Mouse (Mus musculus): ENCODE data around the gene Ptrh1. TPM values are rescaled to one million over a fixed set of nuclear protein-coding genes. Genes with fewer than 3 reads are reported as not detected.

The Ptrh1 gene
- 5.2 and 6.7 TPM in 2 replicates for polyA plus RNA-seq (2015; fragmentation: Nextera tagmentation; extraction: Ambion mirVana)

DNA sequence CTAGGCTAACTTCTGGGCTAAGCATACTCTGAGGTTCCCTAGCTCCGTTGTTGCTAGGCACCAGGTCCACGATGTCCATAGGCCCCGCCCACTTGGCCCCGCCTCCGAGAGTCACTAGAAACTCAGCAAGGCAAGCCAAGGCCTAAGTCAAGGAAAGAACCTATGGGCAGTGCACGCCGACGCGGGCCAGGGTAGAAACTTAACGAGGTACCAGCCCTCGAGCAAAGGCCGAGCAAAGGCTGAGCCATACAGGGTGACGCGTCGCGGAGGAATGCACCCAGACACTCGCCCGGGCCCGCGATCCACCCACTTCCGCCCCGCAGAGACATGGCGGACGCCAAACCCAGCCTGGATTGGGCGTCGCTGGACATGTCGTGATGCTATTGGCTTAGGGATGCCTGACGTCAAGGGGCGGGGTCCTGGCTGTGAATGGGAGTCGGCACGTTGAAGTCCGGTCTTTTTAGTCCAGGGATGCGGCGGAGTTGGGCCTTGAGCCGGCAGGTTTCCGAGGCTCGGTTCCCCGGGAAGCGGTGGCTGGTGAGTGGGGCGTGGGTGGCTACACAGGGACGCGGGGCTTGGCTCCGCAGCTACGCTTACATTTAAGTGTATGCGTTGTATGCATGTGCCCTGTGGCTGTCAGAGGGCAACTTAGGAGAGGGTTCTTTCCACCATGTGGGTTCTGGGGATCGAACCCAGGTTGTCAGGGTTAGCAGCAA lies at the start of gene Ptrh1, which contains the start of gene Ttc16:
Gene Ptrh1 (plus strand): TSS at position 428 of the 716 bp plus-strand sequence.
Gene Ttc16 (minus strand): TSS at position 275 of the 716 bp plus-strand sequence.
- Histone ChIP-seq H3K4me3 (peak within 1 kb of the TSS; percentile 56), H3K36me3 (no peaks in the 10 kb centered on the region), H3K4me2 (replicated peaks) (peak within 1 kb of the TSS; percentile 80), H3K27me3 (peaks cover 7% of the 10 kb centered on the region), H3K4me1 (peaks cover 12% of the 10 kb centered on the region), H3K9ac (peak within 1 kb of the TSS; percentile 62), H3K9me3 (no peaks in the 10 kb centered on the region), H3K27ac (0 out of 2 replicates have a peak within 1 kb of the TSS, but pooled peaks have one; percentile 2)
- peak; percentile 98 for ATAC-seq (ENCODE audit: low FRiP score, low read depth)
- under 1% methylated on average over 46 of the region's 46 CpGs for WGBS

DNA sequence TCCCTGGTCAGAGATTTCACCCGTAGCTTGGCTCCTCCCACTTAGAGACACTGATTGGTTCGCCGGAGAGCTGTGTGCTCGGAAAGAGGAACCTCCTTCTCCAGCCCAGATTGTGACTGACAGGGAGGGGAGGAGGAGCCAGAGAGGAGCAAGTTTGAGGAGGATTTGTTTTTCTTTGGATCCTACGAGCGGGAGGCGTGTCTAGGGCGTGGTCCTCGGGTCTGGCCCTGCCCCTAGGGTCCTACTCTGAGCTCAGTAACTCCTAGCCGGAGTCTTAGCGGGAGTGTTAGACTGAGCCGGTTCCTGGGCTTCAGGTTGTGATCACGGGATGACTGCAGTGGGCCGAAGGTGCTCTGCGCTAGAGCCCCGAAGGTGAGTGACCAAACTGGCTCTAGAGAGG lies 48.2 kb upstream of the Ptrh1 start:
- peak; percentile 96 for ATAC-seq (ENCODE audit: low FRiP score, low read depth)
- Histone ChIP-seq H3K27me3 (no peaks in the 10 kb centered on the region), H3K4me2 (replicated peaks) (peak overlapping the region; percentile 60), H3K4me3 (peak overlapping the region; percentile 37), H3K27ac (peak overlapping the region; percentile 29; the same call in 1 of the 2 replicates), H3K36me3 (no peaks in the 10 kb centered on the region), H3K9ac (peak overlapping the region; percentile 37), H3K4me1 (peaks cover 44% of the 10 kb centered on the region), H3K9me3 (no peaks in the 10 kb centered on the region)
- WGBS, result under 1% methylated on average over 16 of the region's 16 CpGs

DNA sequence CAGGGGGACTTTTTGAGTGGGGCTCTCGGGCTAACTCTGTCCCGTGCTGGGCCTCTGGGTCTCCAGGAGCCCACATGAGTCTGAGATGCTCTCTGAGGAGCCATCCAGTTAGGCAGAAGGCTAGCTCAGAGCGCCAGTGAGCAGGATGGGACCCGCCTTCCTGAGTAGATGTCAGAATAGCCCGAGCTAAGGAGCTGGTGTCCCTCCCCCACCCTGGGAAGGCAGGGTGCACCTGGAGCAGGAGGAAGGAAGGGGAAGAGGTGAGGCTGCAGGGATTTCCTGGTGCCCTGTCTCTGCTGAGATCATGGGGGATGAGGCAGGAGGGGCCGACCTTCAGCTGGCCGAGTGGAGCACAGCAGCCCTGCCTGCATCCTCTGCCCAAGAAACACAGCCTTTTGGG lies 47.1 kb upstream of the Ptrh1 start:
- whole genome bisulfite sequencing, result 45% methylated on average over 7 of the region's 7 CpGs
- H3K9me3 ChIP-seq, result no peaks in the 10 kb centered on the region
- peak overlapping the region; percentile 44; the same call in 1 of the 2 replicates for H3K27ac ChIP-seq
- H3K4me1 ChIP-seq, result peaks cover 47% of the 10 kb centered on the region
- H3K4me2 ChIP-seq (replicated peaks), result peak overlapping the region; percentile 60
- no peaks in the 10 kb centered on the region for H3K36me3 ChIP-seq
- ATAC-seq (ENCODE audit: low FRiP score, low read depth), result no peak
- peak overlapping the region; percentile 37 for H3K4me3 ChIP-seq
- no peaks in the 10 kb centered on the region for H3K27me3 ChIP-seq
- H3K9ac ChIP-seq, result peak overlapping the region; percentile 37; the same call in 1 of the 2 replicates

DNA sequence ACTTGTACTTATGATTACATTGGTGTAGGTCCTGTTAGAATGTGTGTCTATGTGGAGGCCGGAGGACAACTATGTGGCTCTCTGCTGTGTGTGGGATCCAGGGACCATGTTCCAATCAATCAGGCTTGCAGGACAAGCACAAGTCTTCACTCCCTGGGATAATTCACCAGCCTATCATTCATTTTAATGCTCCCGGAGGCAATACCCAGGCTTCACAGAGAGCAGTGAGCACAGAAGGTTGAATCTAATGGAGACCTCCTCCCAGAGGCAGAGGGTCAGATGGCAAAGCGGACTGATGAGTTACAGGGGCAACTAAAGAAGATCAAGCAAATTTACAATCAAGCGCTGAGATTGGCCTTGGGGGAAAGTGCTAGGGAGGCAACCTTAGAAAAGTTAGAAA lies 46.0 kb upstream of the Ptrh1 start:
- Histone ChIP-seq H3K4me2 (replicated peaks) (peak overlapping the region; percentile 53), H3K9me3 (no peaks in the 10 kb centered on the region), H3K36me3 (no peaks in the 10 kb centered on the region), H3K27ac (no peak overlapping the region), H3K27me3 (no peaks in the 10 kb centered on the region), H3K9ac (0 out of 2 replicates have a peak overlapping the region, but pooled peaks have one; percentile 8), H3K4me3 (peak overlapping the region; percentile 11; the same call in 1 of the 2 replicates), H3K4me1 (peaks cover 57% of the 10 kb centered on the region)
- WGBS, result 43% methylated on average over 4 of the region's 4 CpGs
- ATAC-seq (ENCODE audit: low FRiP score, low read depth), result no peak

- peak overlapping the region; percentile 81 for H3K27ac ChIP-seq
- peaks cover 60% of the 10 kb centered on the region for H3K4me1 ChIP-seq
- H3K4me2 ChIP-seq (replicated peaks), result peak overlapping the region; percentile 53
- WGBS, result 6% methylated on average over 11 of the region's 11 CpGs
- H3K9ac ChIP-seq, result peak overlapping the region; percentile 43; the same call in 1 of the 2 replicates
- peak overlapping the region; percentile 8; the same call in 1 of the 2 replicates for H3K4me3 ChIP-seq
- H3K27me3 ChIP-seq, result no peaks in the 10 kb centered on the region
- H3K36me3 ChIP-seq, result no peaks in the 10 kb centered on the region
- ATAC-seq (ENCODE audit: low FRiP score, low read depth), result peak; percentile 25; the same call in 1 of the 2 replicates
- no peaks in the 10 kb centered on the region for H3K9me3 ChIP-seq
Measured at GRCm38 (mm10) chr2:32730854-32731253, 44.7 kb upstream of the Ptrh1 start.

DNA sequence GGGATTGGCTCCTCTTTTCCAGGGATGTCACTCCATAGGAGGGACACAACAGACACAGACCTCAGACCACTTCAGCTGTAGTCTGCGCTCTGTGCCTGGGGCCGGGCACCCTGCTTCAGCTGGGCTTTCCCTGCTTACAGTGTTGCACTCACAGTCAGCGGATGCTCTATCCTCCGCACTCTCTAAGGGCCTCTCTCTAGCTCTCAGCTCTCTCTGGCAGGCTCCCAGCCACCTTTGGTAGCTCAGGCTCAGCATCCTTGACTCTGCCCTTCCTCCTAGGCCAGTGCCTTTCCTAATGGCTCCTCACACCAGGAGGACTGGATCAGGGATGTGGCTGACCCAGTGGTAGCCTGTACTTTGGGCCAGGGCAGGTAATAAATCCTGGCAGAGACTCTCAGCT lies 43.7 kb upstream of the Ptrh1 start:
- Histone ChIP-seq H3K27ac (peak overlapping the region; percentile 63; the same call in 1 of the 2 replicates), H3K27me3 (no peaks in the 10 kb centered on the region), H3K4me1 (peaks cover 60% of the 10 kb centered on the region), H3K36me3 (no peaks in the 10 kb centered on the region), H3K9me3 (no peaks in the 10 kb centered on the region), H3K9ac (peak overlapping the region; percentile 25; the same call in 1 of the 2 replicates), H3K4me3 (no peak overlapping the region), H3K4me2 (replicated peaks) (no peak overlapping the region)
- 67% methylated on average over 4 of the region's 4 CpGs for WGBS
- ATAC-seq (ENCODE audit: low FRiP score, low read depth), result no peak

- no peak for ATAC-seq (ENCODE audit: low FRiP score, low read depth)
- Histone ChIP-seq H3K27ac (no peak overlapping the region), H3K4me1 (peaks cover 57% of the 10 kb centered on the region), H3K27me3 (no peaks in the 10 kb centered on the region), H3K9me3 (no peaks in the 10 kb centered on the region), H3K4me3 (no peak overlapping the region), H3K4me2 (replicated peaks) (no peak overlapping the region), H3K36me3 (no peaks in the 10 kb centered on the region), H3K9ac (no peak overlapping the region)
- WGBS, result 76% methylated on average over 6 of the region's 6 CpGs
Measured at GRCm38 (mm10) chr2:32732695-32733094, 42.9 kb upstream of the Ptrh1 start.

- Histone ChIP-seq H3K27ac (peak overlapping the region; percentile 35; the same call in 1 of the 2 replicates), H3K4me2 (replicated peaks) (no peak overlapping the region), H3K36me3 (no peaks in the 10 kb centered on the region), H3K9me3 (no peaks in the 10 kb centered on the region), H3K27me3 (peaks cover 3% of the 10 kb centered on the region), H3K4me3 (no peak overlapping the region), H3K9ac (no peak overlapping the region), H3K4me1 (peaks cover 46% of the 10 kb centered on the region)
- WGBS, result 37% methylated on average over 4 of the region's 4 CpGs
- ATAC-seq (ENCODE audit: low FRiP score, low read depth), result no peak
Measured at GRCm38 (mm10) chr2:32734480-32734879, 41.1 kb upstream of the Ptrh1 start.

GRCm38 (mm10) chr2:32734933-32735332 lies 40.7 kb upstream of the Ptrh1 start:
- H3K4me2 ChIP-seq (replicated peaks), result no peak overlapping the region
- peaks cover 7% of the 10 kb centered on the region for H3K27me3 ChIP-seq
- 48% methylated on average over 4 of the region's 4 CpGs for WGBS
- peak overlapping the region; percentile 35; the same call in 1 of the 2 replicates for H3K27ac ChIP-seq
- H3K9ac ChIP-seq, result no peak overlapping the region
- no peak overlapping the region for H3K4me3 ChIP-seq
- ATAC-seq (ENCODE audit: low FRiP score, low read depth), result no peak
- no peaks in the 10 kb centered on the region for H3K9me3 ChIP-seq
- H3K4me1 ChIP-seq, result peaks cover 42% of the 10 kb centered on the region
- H3K36me3 ChIP-seq, result no peaks in the 10 kb centered on the region

- Histone ChIP-seq H3K27ac (no peak overlapping the region), H3K9ac (no peak overlapping the region), H3K4me1 (peaks cover 36% of the 10 kb centered on the region), H3K4me2 (replicated peaks) (no peak overlapping the region), H3K36me3 (no peaks in the 10 kb centered on the region), H3K9me3 (no peaks in the 10 kb centered on the region), H3K27me3 (peaks cover 22% of the 10 kb centered on the region), H3K4me3 (no peak overlapping the region)
- WGBS, result 41% methylated on average over 3 of the region's 3 CpGs
- no peak for ATAC-seq (ENCODE audit: low FRiP score, low read depth)
Measured at GRCm38 (mm10) chr2:32736306-32736829, 39.2 kb upstream of the Ptrh1 start.

GRCm38 (mm10) chr2:32737008-32737407 lies 38.6 kb upstream of the Ptrh1 start:
- H3K27ac ChIP-seq, result no peak overlapping the region
- no peak for ATAC-seq (ENCODE audit: low FRiP score, low read depth)
- H3K4me1 ChIP-seq, result peaks cover 36% of the 10 kb centered on the region
- peaks cover 28% of the 10 kb centered on the region for H3K27me3 ChIP-seq
- 62% methylated on average over 6 of the region's 6 CpGs for WGBS
- no peak overlapping the region for H3K4me3 ChIP-seq
- H3K9ac ChIP-seq, result 0 out of 2 replicates have a peak overlapping the region, but pooled peaks have one; percentile 43
- no peak overlapping the region for H3K4me2 ChIP-seq (replicated peaks)
- no peaks in the 10 kb centered on the region for H3K36me3 ChIP-seq
- H3K9me3 ChIP-seq, result no peaks in the 10 kb centered on the region

DNA sequence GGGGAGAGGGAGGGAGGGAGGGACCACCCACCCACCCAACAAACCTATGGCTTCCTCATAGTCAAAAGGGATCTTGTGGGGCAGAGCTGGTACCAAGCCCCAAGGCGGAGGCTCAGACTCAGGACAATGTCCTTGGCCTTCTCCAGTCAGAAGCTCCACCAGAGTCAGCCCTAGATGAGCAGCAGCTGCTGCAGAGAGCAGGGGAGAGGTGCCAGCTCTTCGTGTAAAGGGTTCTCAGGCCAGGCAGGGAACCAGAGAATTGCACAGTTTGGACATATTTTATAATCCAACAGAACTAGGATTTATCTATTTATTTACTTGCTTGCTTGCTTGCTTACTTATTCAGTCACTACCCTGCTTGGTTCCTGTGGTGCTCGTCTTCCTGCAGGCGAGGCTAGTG lies 36.3 kb upstream of the Ptrh1 start:
- H3K36me3 ChIP-seq, result no peaks in the 10 kb centered on the region
- no peaks in the 10 kb centered on the region for H3K9me3 ChIP-seq
- H3K9ac ChIP-seq, result no peak overlapping the region
- no peak overlapping the region for H3K27ac ChIP-seq
- peaks cover 50% of the 10 kb centered on the region for H3K27me3 ChIP-seq
- peaks cover 25% of the 10 kb centered on the region for H3K4me1 ChIP-seq
- no peak for ATAC-seq (ENCODE audit: low FRiP score, low read depth)
- WGBS, result 74% methylated on average over 4 of the region's 4 CpGs
- no peak overlapping the region for H3K4me3 ChIP-seq
- no peak overlapping the region for H3K4me2 ChIP-seq (replicated peaks)
